Mouse (Mus musculus) heart, embryonic 12.5 days (tissue): ENCODE measurements around the gene Vmn1r143. TPM values are rescaled to one million over a fixed set of nuclear protein-coding genes. Genes with fewer than 3 reads are reported as not detected.
"Not testable (repeated sequence)": the region's sequence is repeated elsewhere in the genome, so short reads cannot be mapped to it uniquely, and the experiment has no call there.

ENCODE experiments used
- ATAC-seq: fragments of 200-750 bp; cut with Nextera tagmentation; 2 replicates; pipeline ENCODE4 v1.8.0; 2017; ENCODE audit warnings: moderate TSS enrichment, moderate library complexity; ENCODE audit not compliant: insufficient number of reproducible peaks, low FRiP score
- H3K27ac ChIP-seq: fragments of 300-500 bp; sonication (generic); 2 replicates; pipeline ENCODE4 v1.5.1; 2016; ENCODE audit warnings: mild to moderate bottlenecking, moderate library complexity; ENCODE audit not compliant: poor library complexity, severe bottlenecking
- H3K27me3 ChIP-seq: fragments of 300-500 bp; sonication (generic); replicated peaks from 2 replicates; pipeline ENCODE4 v1.6.1; 2016; ENCODE audit warnings: mild to moderate bottlenecking, moderate library complexity
- H3K36me3 ChIP-seq: fragments of 300-500 bp; sonication (generic); 2 replicates; pipeline ENCODE4 v1.6.1; 2016; ENCODE audit warnings: mild to moderate bottlenecking, moderate library complexity
- H3K4me1 ChIP-seq: fragments of 300-500 bp; sonication (generic); replicated peaks from 2 replicates; pipeline ENCODE4 v1.6.1; 2016; ENCODE audit warnings: mild to moderate bottlenecking
- H3K4me2 ChIP-seq: fragments of 300-500 bp; sonication (generic); 2 replicates; pipeline ENCODE4 v1.6.1; 2016; ENCODE audit warnings: mild to moderate bottlenecking, moderate library complexity
- H3K4me3 ChIP-seq: fragments of 300-500 bp; sonication (generic); 2 replicates; pipeline ENCODE4 v1.5.1; 2016; ENCODE audit warnings: mild to moderate bottlenecking
- H3K9ac ChIP-seq: fragments of 300-500 bp; sonication (generic); 2 replicates; pipeline ENCODE4 v1.6.1; 2016; ENCODE audit warnings: mild to moderate bottlenecking, moderate library complexity
- H3K9me3 ChIP-seq: fragments of 300-500 bp; sonication (generic); replicated peaks from 2 replicates; pipeline ENCODE4 v1.6.1; 2016; ENCODE audit warnings: mild to moderate bottlenecking, moderate library complexity
- WGBS: fragments of 180-500 bp; shearing (Covaris S2); methylation state at CpG from one replicate; pipeline ENCODE4 v1.1.7; 2016; 5-methylcytosine and 5-hydroxymethylcytosine counted together
- polyA plus RNA-seq: library from polyadenylated mRNA; unstranded; fragments of >200 nt; fragmentation: Nextera tagmentation; extraction: Ambion mirVana; gene quantifications from 2 replicates; pipeline ENCODE4 v1.2.1, GENCODE M21; 2016

The Vmn1r143 gene
- not detected in 2 replicates for polyA plus RNA-seq

DNA sequence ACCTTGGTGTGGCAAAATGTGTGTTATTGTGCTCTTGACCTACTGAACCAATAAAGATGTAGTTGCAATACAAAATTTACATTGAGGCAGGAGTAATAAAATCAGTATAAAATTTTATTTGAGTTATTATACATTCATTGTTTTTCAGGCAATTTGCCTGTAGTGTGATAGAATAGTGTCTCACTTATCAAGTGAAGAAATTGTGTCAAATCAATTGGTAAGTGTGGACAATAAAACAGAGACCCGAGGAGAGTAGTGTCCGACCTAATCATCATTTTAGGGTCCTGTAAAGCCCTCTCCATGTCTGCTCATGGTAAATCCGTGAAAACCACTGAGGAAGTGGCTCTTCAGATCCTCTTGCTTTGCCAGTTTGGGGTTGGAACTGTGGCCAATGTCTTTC lies at the start of gene Vmn1r143:
Gene Vmn1r143, plus strand, starts transcription at position 301 of the 400 bp plus-strand sequence.
- no CpG with 5 or more reads among the region's 3 CpGs for WGBS

DNA sequence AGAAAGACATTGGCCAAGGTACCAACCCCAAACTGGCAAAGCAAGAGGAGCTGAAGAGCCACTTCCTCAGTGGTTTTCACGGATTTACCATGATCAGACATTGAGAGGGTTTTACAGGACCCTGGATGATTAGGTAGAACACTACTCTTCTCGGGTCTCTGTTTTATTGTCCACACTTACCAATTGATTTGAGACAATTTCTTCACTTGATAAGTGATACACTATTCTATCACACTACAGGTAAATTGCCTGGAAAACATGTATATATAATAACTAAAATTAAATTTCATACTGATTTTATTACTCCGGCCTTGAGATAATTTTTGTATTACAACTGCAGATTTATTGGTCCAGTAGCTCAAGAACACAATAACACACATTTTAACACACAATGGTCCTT lies 25.2 kb upstream of the Vmn1r143 start, which contains the start of gene Vmn1r142:
Gene Vmn1r142, minus strand, starts transcription at position 101 of the 400 bp plus-strand sequence.
- not testable (repeated sequence) for H3K27ac ChIP-seq, H3K4me1 ChIP-seq, H3K4me2 ChIP-seq, H3K9me3 ChIP-seq, H3K36me3 ChIP-seq, H3K4me3 ChIP-seq, ATAC-seq, H3K9ac ChIP-seq, H3K27me3 ChIP-seq
- WGBS: no CpG with 5 or more reads among the region's 3 CpGs

More for the DNA sequence above, at the start of gene Vmn1r143:
- not testable (repeated sequence) for H3K4me3 ChIP-seq, H3K36me3 ChIP-seq, H3K27me3 ChIP-seq, H3K9me3 ChIP-seq, H3K9ac ChIP-seq, H3K4me2 ChIP-seq, ATAC-seq, H3K4me1 ChIP-seq, H3K27ac ChIP-seq

DNA sequence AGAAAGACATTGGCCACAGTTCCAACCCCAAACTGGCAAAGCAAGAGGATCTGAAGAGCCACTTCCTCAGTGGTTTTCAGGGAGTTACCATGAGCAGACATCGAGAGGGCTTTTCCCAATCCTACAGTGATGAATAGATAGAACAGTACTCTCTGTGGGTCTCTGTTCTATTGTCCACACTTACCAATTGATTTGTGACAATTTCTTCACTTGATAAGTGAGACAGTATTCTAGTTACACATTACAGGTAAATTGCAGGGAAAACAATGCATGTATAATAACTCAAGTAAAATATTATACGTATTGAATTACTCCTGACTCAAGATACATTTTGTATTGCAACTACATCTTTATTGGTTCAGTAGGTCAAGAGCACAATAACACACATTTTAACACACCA lies 12.0 kb downstream of the Vmn1r143 start, which contains the start of gene Gm8653:
Gene Gm8653, minus strand, starts transcription at position 101 of the 400 bp plus-strand sequence.
- not testable (repeated sequence) for H3K36me3 ChIP-seq, H3K9ac ChIP-seq, H3K9me3 ChIP-seq, H3K4me2 ChIP-seq, H3K4me3 ChIP-seq, H3K27ac ChIP-seq, ATAC-seq, H3K27me3 ChIP-seq, H3K4me1 ChIP-seq
- no CpG with 5 or more reads among the region's 2 CpGs for WGBS

DNA sequence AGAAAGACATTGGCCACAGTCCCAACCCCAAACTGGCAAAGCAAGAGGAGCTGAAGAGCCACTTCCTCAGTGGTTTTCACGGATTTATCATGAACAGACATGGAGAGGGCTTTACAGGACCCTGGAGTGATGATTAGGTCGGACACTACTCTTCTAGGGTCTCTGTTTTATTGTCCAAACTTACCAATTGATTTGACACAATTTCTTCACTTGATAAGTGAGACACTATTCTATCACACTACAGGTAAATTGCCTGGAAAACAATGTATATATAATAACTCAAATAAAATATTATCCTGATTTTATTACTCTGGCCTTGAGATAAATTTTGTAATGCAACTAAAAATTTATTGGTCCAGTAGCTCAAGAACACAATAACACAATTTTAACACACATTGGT lies 40.2 kb downstream of the Vmn1r143 start, which contains the start of gene Gm8453:
Gene Gm8453, minus strand, starts transcription at position 101 of the 400 bp plus-strand sequence.
- 18% methylated on average over 2 of the region's 2 CpGs for WGBS
- not testable (repeated sequence) for H3K36me3 ChIP-seq, H3K27me3 ChIP-seq, H3K27ac ChIP-seq, H3K4me2 ChIP-seq, H3K9me3 ChIP-seq, H3K9ac ChIP-seq, ATAC-seq, H3K4me3 ChIP-seq, H3K4me1 ChIP-seq

Other genes with a start within 250 kb of the Vmn1r143 start
- gene Vmn1r137, start 194.8 kb upstream of the Vmn1r143 start, polyA plus RNA-seq: not detected in 2 replicates
- gene Vmn1r138, start 160.5 kb upstream of the Vmn1r143 start, polyA plus RNA-seq: not detected in 2 replicates
- gene Gm6176, start 133.1 kb upstream of the Vmn1r143 start, polyA plus RNA-seq: not detected in 2 replicates
- not detected in 2 replicates for gene Vmn1r139, start 120.3 kb upstream of the Vmn1r143 start, polyA plus RNA-seq
- gene Gm16451, start 71.1 kb upstream of the Vmn1r143 start, polyA plus RNA-seq: not detected in 2 replicates
- gene Gm10666, start 54.6 kb upstream of the Vmn1r143 start, polyA plus RNA-seq: not detected in 2 replicates
- gene Vmn1r142, start 25.3 kb upstream of the Vmn1r143 start, polyA plus RNA-seq: not detected in 2 replicates
- gene Gm8653, start 11.9 kb downstream of the Vmn1r143 start, polyA plus RNA-seq: not detected in 2 replicates
- not detected in 2 replicates for gene Gm8453, start 40.1 kb downstream of the Vmn1r143 start, polyA plus RNA-seq
- not detected in 2 replicates for gene Gm4187, start 140.3 kb downstream of the Vmn1r143 start, polyA plus RNA-seq
- gene Gm8660, start 181.7 kb downstream of the Vmn1r143 start, polyA plus RNA-seq: not detected in 2 replicates
- gene Vmn1r148, start 224.2 kb downstream of the Vmn1r143 start, polyA plus RNA-seq: not detected in 2 replicates
- not detected in 2 replicates for gene Vmn1r149, start 248.9 kb downstream of the Vmn1r143 start, polyA plus RNA-seq